16 mouse cellular contexts compared by ENCODE assay signal in genomic region chr16:88635142-88635541, GRCm38 (mm10). TPM values are rescaled to one million over a fixed set of nuclear protein-coding genes. Genes with fewer than 3 reads are reported as not detected.
A peak's percentile ranks its signal among the peaks of the same experiment; 100 is the strongest.
DNase-seq lines count a peak whose midpoint lies in the region; ATAC-seq and TF ChIP-seq lines count a peak whose summit lies in the region.
"Had no signal": no experiment of that assay in that cellular context is flagged by ENCODE, and none has a peak within 500 bp of the region (broad histone marks: within the 10 kb centered on the region; RNA-seq: fewer than 3 reads in every experiment).

No protein-coding gene starts in this region.

- no peaks in the 10 kb centered on the region for H3K9me3 ChIP-seq in liver, postnatal 0 days (ENCODE audit: low read length)
- H3K9me3 ChIP-seq in liver, embryonic 11.5 days (ENCODE audit: control insufficient read depth, low read length): no peaks in the 10 kb centered on the region
- H3K9me3 ChIP-seq: intestine, embryonic 15.5 days; liver, embryonic 13.5 days had no signal

- ATAC-seq in liver, postnatal 0 days: no peak
- ATAC-seq in liver, embryonic 11.5 days (replicated peaks; ENCODE audit: low FRiP score): no peak
- ATAC-seq: intestine, embryonic 15.5 days had no signal

- intact Hi-C loops in heart, postnatal 25 days (cut with DNase I): no loop called here

- no peaks in the 10 kb centered on the region for H3K27me3 ChIP-seq in liver, adult 2 months (ENCODE audit: control insufficient read depth, insufficient read depth, low read length)
- H3K27me3 ChIP-seq in liver, postnatal 0 days (ENCODE audit: insufficient read depth, low read length): no peaks in the 10 kb centered on the region
- H3K27me3 ChIP-seq in liver, embryonic 11.5 days (replicated peaks; ENCODE audit: control insufficient read depth, insufficient read depth, low read length): no peaks in the 10 kb centered on the region
- H3K27me3 ChIP-seq: CH12.LX; intestine, embryonic 15.5 days; liver, embryonic 13.5 days had no signal

- H3K79me2 ChIP-seq in liver, adult 2 months (ENCODE audit: control insufficient read depth, insufficient read depth, low read length): no peaks in the 10 kb centered on the region

- no peak overlapping the region for H3K4me3 ChIP-seq in liver, adult 2 months (ENCODE audit: insufficient read depth, low read depth, low read length)
- no peak overlapping the region for H3K4me3 ChIP-seq in liver, postnatal 0 days (ENCODE audit: low read depth, low read length)
- no peak overlapping the region for H3K4me3 ChIP-seq in liver, embryonic 11.5 days (ENCODE audit: low read depth, low read length)
- H3K4me3 ChIP-seq: intestine, embryonic 15.5 days; liver, embryonic 13.5 days had no signal

- H3K9ac ChIP-seq in liver, adult 2 months (ENCODE audit: low read depth, low read length): no peak overlapping the region
- no peak overlapping the region for H3K9ac ChIP-seq in liver, postnatal 0 days (replicated peaks)
- H3K9ac ChIP-seq in liver, embryonic 11.5 days (ENCODE audit: low read depth, low read length): no peak overlapping the region
- H3K9ac ChIP-seq: intestine, embryonic 15.5 days; liver, embryonic 13.5 days had no signal

- TF ChIP-seq POLR2A in liver, adult 2 months (IDR thresholded peaks at IDR 0.05; ENCODE audit: extremely low read depth, insufficient read depth, low read length): no peak

- no peaks in the 10 kb centered on the region for H3K36me3 ChIP-seq in liver, adult 2 months (ENCODE audit: control insufficient read depth, insufficient read depth, low read length)
- no peaks in the 10 kb centered on the region for H3K36me3 ChIP-seq in liver, postnatal 0 days (replicated peaks; ENCODE audit: insufficient read depth, low read length)
- no peaks in the 10 kb centered on the region for H3K36me3 ChIP-seq in liver, embryonic 11.5 days (ENCODE audit: control insufficient read depth, insufficient read depth, low read length)
- H3K36me3 ChIP-seq: intestine, embryonic 15.5 days; liver, embryonic 13.5 days had no signal

- TF ChIP-seq EP300 in liver, postnatal 0 days (IDR thresholded peaks at IDR 0.05; ENCODE audit: low read depth): no peak

- H3K4me2 ChIP-seq in liver, postnatal 0 days (ENCODE audit: low read depth, low read length): no peak overlapping the region
- H3K4me2 ChIP-seq in liver, embryonic 11.5 days: no peak overlapping the region
- H3K4me2 ChIP-seq: intestine, embryonic 15.5 days; liver, embryonic 13.5 days; midbrain, embryonic 11.5 days had no signal

- 17% methylated on average over 4 of the region's 4 CpGs for WGBS in liver, adult 2 months
- WGBS in liver, postnatal 0 days (ENCODE audit: insufficient replicate concordance): 74% methylated on average over 4 of the region's 4 CpGs
- WGBS in liver, embryonic 11.5 days: 75% methylated on average over 4 of the region's 4 CpGs

- DNase-seq in heart, adult 11 months: peak; percentile 84
- DNase-seq in heart, postnatal 25 days (ENCODE audit: low spot score): no peak
- peak; percentile 86 for DNase-seq in liver, adult 2 months (ENCODE audit: extremely low read depth, low read depth, low spot score)
- DNase-seq in liver, postnatal 0 days: no peak
- peak; percentile 15 for DNase-seq in brain, adult 2 months (ENCODE audit: low read depth, low spot score)
- DNase-seq in embryo, embryonic 9.5 days (ENCODE audit: extremely low spot score): peak; percentile 7
- no peak for DNase-seq in layer of hippocampus, adult 8-10 months (ENCODE audit: low spot score in 2 of 2)
- no peak for DNase-seq in liver, embryonic 11.5 days (ENCODE audit: low spot score)
- DNase-seq: liver, embryonic 13.5 days had no signal

- peaks cover 2% of the 10 kb centered on the region; the same call in 1 of the 2 replicates for H3K4me1 ChIP-seq in liver, adult 2 months (ENCODE audit: control insufficient read depth, insufficient read depth, low read length)
- H3K4me1 ChIP-seq in liver, postnatal 0 days (ENCODE audit: insufficient read depth): no peaks in the 10 kb centered on the region
- H3K4me1 ChIP-seq in liver, embryonic 11.5 days (replicated peaks; ENCODE audit: control insufficient read depth, insufficient read depth, low read length): no peaks in the 10 kb centered on the region
- H3K4me1 ChIP-seq: intestine, embryonic 15.5 days; liver, embryonic 13.5 days had no signal

- no peak overlapping the region for H3K27ac ChIP-seq in liver, adult 2 months (replicated peaks; ENCODE audit: insufficient read depth, low read depth, low read length)
- H3K27ac ChIP-seq in liver, postnatal 0 days (ENCODE audit: low read depth): no peak overlapping the region
- H3K27ac ChIP-seq in liver, embryonic 11.5 days (ENCODE audit: low read depth, low read length): no peak overlapping the region
- H3K27ac ChIP-seq: intestine, embryonic 15.5 days; liver, embryonic 13.5 days had no signal

- no peak for TF ChIP-seq CTCF in liver, adult 2 months (IDR thresholded peaks at IDR 0.05; ENCODE audit: low read depth, low read length)
- TF ChIP-seq CTCF in liver, postnatal 0 days (IDR thresholded peaks at IDR 0.05; ENCODE audit: low read depth): no peak

RNA-seq across cellular contexts. Expression of gene 2310079G19Rik, which starts 7.7 kb away (rescaled TPM):
- not detected for total RNA-seq in heart, postnatal 25 days (2021)
- not detected in 2 replicates for total RNA-seq in liver, adult 2 months (2014; rRNA removed)
- polyA plus RNA-seq in liver, adult 2 months (2012; rRNA removed): not detected in 2 replicates
- polyA plus RNA-seq in liver, postnatal 0 days (2015; fragmentation: Nextera tagmentation; extraction: Ambion mirVana): not detected in 2 replicates
- not detected for total RNA-seq in layer of hippocampus, adult 8-10 months (2022)
- not detected in 2 replicates for polyA plus RNA-seq in liver, embryonic 11.5 days (2014; fragmentation: Nextera tagmentation; extraction: Ambion mirVana)
- total RNA-seq: CH12.LX; neutrophil, adult 5-6 weeks had no signal
- polyA plus RNA-seq: cortical plate, adult 2 months; gonadal fat pad, adult 2 months; intestine, embryonic 15.5 days; liver, embryonic 13.5 days; midbrain, embryonic 11.5 days; stomach, embryonic 16.5 days had no signal

RNA-seq across cellular contexts. Expression of gene Krtap26-1, which starts 12.5 kb away (rescaled TPM):
- total RNA-seq in heart, postnatal 25 days (2021): not detected
- total RNA-seq in liver, adult 2 months (2014; rRNA removed): not detected in 2 replicates
- not detected in 2 replicates for polyA plus RNA-seq in liver, adult 2 months (2012; rRNA removed)
- polyA plus RNA-seq in liver, postnatal 0 days (2015; fragmentation: Nextera tagmentation; extraction: Ambion mirVana): not detected in 2 replicates
- not detected for total RNA-seq in layer of hippocampus, adult 8-10 months (2022)
- polyA plus RNA-seq in liver, embryonic 11.5 days (2014; fragmentation: Nextera tagmentation; extraction: Ambion mirVana): not detected in 2 replicates
- total RNA-seq: CH12.LX; neutrophil, adult 5-6 weeks had no signal
- polyA plus RNA-seq: cortical plate, adult 2 months; gonadal fat pad, adult 2 months; intestine, embryonic 15.5 days; liver, embryonic 13.5 days; midbrain, embryonic 11.5 days; stomach, embryonic 16.5 days had no signal

RNA-seq across cellular contexts. Expression of gene Krtap24-1, which starts 23.1 kb away (rescaled TPM):
- total RNA-seq in heart, postnatal 25 days (2021): not detected
- not detected in 2 replicates for total RNA-seq in liver, adult 2 months (2014; rRNA removed)
- not detected in 2 replicates for polyA plus RNA-seq in liver, adult 2 months (2012; rRNA removed)
- polyA plus RNA-seq in liver, postnatal 0 days (2015; fragmentation: Nextera tagmentation; extraction: Ambion mirVana): not detected in 2 replicates
- not detected for total RNA-seq in layer of hippocampus, adult 8-10 months (2022)
- polyA plus RNA-seq in liver, embryonic 11.5 days (2014; fragmentation: Nextera tagmentation; extraction: Ambion mirVana): not detected in 2 replicates
- total RNA-seq: CH12.LX; neutrophil, adult 5-6 weeks had no signal
- polyA plus RNA-seq: cortical plate, adult 2 months; gonadal fat pad, adult 2 months; intestine, embryonic 15.5 days; liver, embryonic 13.5 days; midbrain, embryonic 11.5 days; stomach, embryonic 16.5 days had no signal

RNA-seq across cellular contexts. Expression of gene Krtap27-1, which starts 36.3 kb away (rescaled TPM):
- total RNA-seq in heart, postnatal 25 days (2021): not detected
- not detected in 2 replicates for total RNA-seq in liver, adult 2 months (2014; rRNA removed)
- polyA plus RNA-seq in liver, adult 2 months (2012; rRNA removed): not detected in 2 replicates
- not detected in 2 replicates for polyA plus RNA-seq in liver, postnatal 0 days (2015; fragmentation: Nextera tagmentation; extraction: Ambion mirVana)
- total RNA-seq in layer of hippocampus, adult 8-10 months (2022): not detected
- polyA plus RNA-seq in liver, embryonic 11.5 days (2014; fragmentation: Nextera tagmentation; extraction: Ambion mirVana): not detected in 2 replicates
- total RNA-seq: CH12.LX; neutrophil, adult 5-6 weeks had no signal
- polyA plus RNA-seq: cortical plate, adult 2 months; gonadal fat pad, adult 2 months; intestine, embryonic 15.5 days; liver, embryonic 13.5 days; midbrain, embryonic 11.5 days; stomach, embryonic 16.5 days had no signal

Comparison
In these comparisons a context has a peak if more than half of its experiments do, and no peak if none do; other contexts are left out.
1. DNase-seq: peak in heart, adult 11 months (single experiment), liver, adult 2 months (single experiment), brain, adult 2 months (single experiment) and embryo, embryonic 9.5 days (single experiment); none in heart, postnatal 25 days (single experiment), liver, postnatal 0 days (single experiment), layer of hippocampus, adult 8-10 months (0 of 2) and liver, embryonic 11.5 days (single experiment).